Mouse (Mus musculus) kidney, postnatal 10 days (tissue): ENCODE results near the gene Lrrc15.

Experiments used
- DNase-seq: peaks from one replicate; pipeline ENCODE4 v3.0.0; 2021; ENCODE audit warnings: mixed read lengths

Gene Lrrc15

GRCm38 (mm10) chr16:30282844-30283495 is at the start of gene Lrrc15:
Gene Lrrc15, minus strand, starts transcription at chr16:30283256.
- peak; percentile 29 for DNase-seq

GRCm38 (mm10) chr16:30314236-30314635 is 31.2 kb upstream of the Lrrc15 start:
- DNase-seq: no peak

- no peak for DNase-seq
These were observed 27.6 kb upstream of the Lrrc15 start, which contains the start of gene Gp5 for GRCm38 (mm10) chr16:30310647-30311046. Gene Gp5, minus strand, starts transcription at chr16:30310779.

GRCm38 (mm10) chr16:30310171-30310515 is 27.1 kb upstream of the Lrrc15 start:
- no peak for DNase-seq

- no peak for DNase-seq
These were observed 26.5 kb upstream of the Lrrc15 start for GRCm38 (mm10) chr16:30309395-30310170.

GRCm38 (mm10) chr16:30308616-30309394 is 25.7 kb upstream of the Lrrc15 start:
- DNase-seq: peak; percentile 41

GRCm38 (mm10) chr16:30307961-30308615 is 25.0 kb upstream of the Lrrc15 start:
- peak; percentile 15 for DNase-seq

- DNase-seq: no peak
These were observed 24.2 kb upstream of the Lrrc15 start for GRCm38 (mm10) chr16:30307306-30307705.

GRCm38 (mm10) chr16:30306102-30306501 is 23.0 kb upstream of the Lrrc15 start:
- no peak for DNase-seq

- DNase-seq: no peak
These were observed 21.2 kb upstream of the Lrrc15 start for GRCm38 (mm10) chr16:30304236-30304635.

- no peak for DNase-seq
These were observed 20.4 kb upstream of the Lrrc15 start for GRCm38 (mm10) chr16:30303411-30303810.

- DNase-seq: no peak
These were observed 19.6 kb upstream of the Lrrc15 start for GRCm38 (mm10) chr16:30302686-30303085.

- no peak for DNase-seq
These were observed 16.7 kb upstream of the Lrrc15 start for GRCm38 (mm10) chr16:30299711-30300277.

GRCm38 (mm10) chr16:30297450-30297849 is 14.4 kb upstream of the Lrrc15 start:
- DNase-seq: no peak

- no peak for DNase-seq
These were observed 13.7 kb upstream of the Lrrc15 start for GRCm38 (mm10) chr16:30296601-30297275.

GRCm38 (mm10) chr16:30295106-30295505 is 12.1 kb upstream of the Lrrc15 start:
- DNase-seq: no peak

GRCm38 (mm10) chr16:30290436-30290835 is 7.4 kb upstream of the Lrrc15 start:
- DNase-seq: no peak

GRCm38 (mm10) chr16:30285701-30286100 is 2.6 kb upstream of the Lrrc15 start:
- DNase-seq: no peak

- peak; percentile 64 for DNase-seq
These were observed 784 bp upstream of the Lrrc15 start for GRCm38 (mm10) chr16:30283743-30284337.

GRCm38 (mm10) chr16:30280676-30281297 is 2.3 kb downstream of the Lrrc15 start:
- DNase-seq: no peak

GRCm38 (mm10) chr16:30278406-30278805 is 4.7 kb downstream of the Lrrc15 start:
- no peak for DNase-seq
